Mouse (Mus musculus): Measurements from ENCODE around the gene 1700015G11Rik.

1700015G11Rik gene

DNA sequence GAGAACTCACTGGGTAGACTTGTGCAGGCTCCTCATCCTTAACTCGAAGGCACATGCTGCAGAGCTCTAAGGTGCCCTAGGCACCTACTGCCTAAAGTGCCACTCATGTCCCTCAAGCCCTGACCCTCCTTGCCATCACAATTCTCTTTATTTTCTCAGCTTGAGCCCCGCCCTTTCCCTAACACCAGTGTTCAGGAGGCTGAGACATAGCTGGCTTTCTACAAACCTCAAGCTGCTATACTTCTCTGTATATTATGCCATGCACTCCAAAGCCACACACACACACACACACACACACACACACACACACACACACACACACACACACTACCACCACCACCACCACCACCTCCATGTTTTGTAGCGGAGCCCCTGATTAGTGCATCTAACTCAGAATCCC is at the start of gene 1700015G11Rik:
Gene 1700015G11Rik (minus strand): TSS at position 101 of the 400 bp plus-strand sequence.
- DNase-seq = no peak

GRCm38 (mm10) chr7:52056954-52057353 is 41.4 kb upstream of the 1700015G11Rik start:
- DNase-seq = no peak

DNA sequence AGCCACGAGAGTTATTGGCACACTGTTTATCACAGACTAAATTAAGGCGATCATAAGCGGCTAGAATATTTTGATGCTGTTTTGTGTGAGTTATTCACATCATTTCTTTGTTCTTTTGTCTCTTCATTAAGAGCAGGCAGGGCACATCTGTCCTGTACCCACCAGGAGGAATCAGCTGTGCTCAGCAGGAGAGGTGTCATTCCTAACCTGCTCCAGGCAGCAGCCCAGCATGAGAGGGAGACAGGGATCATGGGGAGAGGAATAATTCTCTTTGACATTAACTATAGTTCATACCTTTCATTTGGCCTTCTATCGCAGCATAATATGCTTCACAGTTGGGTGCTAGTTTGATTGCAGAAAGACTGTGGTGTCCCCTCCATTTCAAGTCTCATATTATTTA is 40.7 kb upstream of the 1700015G11Rik start:
- DNase-seq = no peak

DNA sequence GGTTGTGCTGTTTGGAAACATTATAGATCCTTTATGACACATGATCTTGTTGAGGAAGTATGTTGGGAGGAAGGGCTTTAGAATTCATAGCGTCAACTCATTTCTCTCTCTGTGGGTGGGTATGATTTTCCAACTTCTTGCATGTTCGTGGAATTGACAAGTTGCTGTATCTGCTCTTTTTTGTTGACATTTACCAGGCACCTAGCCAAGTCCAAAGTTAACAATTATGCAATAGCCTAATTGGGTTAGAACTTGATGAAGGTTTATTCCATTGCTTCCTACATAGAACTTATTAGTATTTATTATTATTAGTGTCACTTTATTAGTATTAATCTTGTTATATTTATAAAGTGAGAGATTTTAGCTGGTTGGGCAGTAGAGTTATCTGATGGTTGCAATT is 40.3 kb upstream of the 1700015G11Rik start:
- peak; percentile 31 to 52 for DNase-seq

GRCm38 (mm10) chr7:52037600-52038582 is 22.4 kb upstream of the 1700015G11Rik start:
- DNase-seq = peak; percentile 15 to 58

DNA sequence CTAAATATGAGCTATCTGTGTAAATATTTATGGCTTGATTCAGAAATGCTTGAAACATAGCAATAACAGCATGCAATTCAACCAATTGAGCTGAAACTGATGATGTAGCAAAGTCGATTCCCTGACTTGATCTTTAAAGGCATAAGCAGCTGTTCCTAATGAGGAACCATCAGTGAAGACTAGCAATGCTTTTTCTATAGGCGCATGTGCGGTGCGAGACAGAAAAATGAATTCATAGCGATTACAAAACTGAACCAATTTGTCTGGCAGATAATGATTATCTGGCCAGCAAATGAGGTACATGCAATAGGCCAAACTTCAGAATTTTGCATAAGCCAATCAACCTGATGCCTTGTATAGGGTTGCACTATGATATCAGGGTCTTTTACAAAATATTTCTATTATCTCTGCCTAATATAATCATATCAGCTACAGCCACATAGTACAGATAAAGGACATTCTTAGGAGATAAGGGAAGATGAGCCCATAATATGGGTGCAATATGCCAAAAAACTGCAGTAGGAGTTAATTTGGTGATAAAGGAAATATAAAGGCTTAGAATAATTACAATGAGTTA is 8.6 kb upstream of the 1700015G11Rik start:
- no peak for DNase-seq

DNA sequence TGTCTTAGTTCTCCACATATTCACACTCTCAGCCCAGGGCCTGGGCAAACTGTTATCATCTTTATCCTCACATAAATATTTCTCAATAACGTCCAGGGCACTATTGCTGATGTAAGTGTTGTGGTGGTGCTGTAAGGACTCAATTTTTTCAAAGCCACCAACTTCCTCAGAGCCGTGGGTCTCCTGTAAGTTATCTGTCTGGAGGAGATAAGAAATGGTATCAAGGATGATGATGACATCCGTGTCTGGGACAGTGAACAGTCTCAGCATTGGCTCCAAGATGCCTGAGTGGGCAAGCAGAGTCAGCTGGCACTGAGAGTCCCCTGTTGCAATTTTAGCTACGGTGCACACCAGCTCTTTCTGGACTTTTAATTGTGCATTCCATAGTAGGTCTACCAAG is 6.5 kb upstream of the 1700015G11Rik start:
- no peak for DNase-seq

DNA sequence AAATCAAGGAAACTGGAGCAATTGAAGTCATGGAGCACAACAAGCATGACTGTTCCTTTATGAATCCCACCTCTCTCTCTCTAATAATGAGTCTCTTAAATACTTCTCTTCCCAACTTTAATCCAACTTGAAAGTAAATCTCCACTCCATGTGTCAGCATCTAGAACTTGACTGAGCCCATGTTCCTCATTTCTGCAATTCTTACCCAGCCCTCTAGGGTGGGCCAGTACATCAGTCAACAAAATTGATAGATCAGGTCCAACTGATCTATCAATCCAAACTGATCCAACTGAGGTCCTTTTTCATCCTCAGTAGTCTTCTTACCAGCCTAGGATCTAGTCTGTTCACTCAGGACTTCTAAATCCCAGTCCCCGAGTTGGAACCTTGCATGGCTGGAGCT is 348 bp downstream of the 1700015G11Rik start:
- DNase-seq = no peak

GRCm38 (mm10) chr7:52013457-52013856 is 2.1 kb downstream of the 1700015G11Rik start:
- DNase-seq = no peak

- no peak for DNase-seq
These were observed 8.4 kb downstream of the 1700015G11Rik start for GRCm38 (mm10) chr7:52007138-52007537.

GRCm38 (mm10) chr7:52006296-52006630 is 9.3 kb downstream of the 1700015G11Rik start:
- DNase-seq = no peak

DNA sequence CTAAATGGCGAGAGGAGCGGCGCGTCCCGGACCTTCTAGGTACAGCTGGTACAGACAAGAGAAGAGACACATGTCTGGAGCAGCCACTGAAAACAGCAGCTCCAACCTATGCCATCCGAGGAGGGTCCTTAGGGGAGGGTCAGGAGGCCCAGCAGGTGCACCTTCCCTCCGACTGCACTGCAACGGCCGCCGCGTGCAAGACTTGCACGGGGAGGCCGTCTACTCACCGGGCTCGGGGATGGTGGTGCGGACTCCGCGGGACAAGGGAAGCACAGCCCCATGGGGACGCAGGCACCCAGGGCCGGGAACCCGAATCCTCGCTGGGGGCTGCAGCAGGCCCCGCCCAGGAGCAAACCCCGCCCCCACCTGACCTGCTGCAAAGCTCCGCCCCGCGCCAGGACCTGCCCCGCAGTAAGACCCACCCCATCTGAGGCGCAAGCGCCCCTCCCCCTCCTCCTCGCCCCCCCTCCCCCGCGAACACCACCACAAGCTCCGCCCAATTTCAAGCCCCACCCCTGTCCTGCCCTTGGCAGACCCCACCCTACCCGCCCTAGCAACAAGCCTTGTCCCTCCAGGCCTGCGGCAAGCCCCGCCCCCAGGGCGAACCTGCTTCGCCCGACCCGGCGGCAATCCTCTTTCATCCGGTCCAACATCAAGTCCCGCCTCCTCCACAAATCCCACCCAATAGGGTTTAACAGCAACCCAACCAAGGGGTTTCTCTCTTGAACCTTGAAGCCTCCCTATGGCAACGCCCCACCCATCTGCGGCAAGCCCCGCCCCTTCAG is 9.8 kb downstream of the 1700015G11Rik start, which contains the start of gene Svip:
Gene Svip (minus strand): TSS at position 508 of the 785 bp plus-strand sequence.
- DNase-seq = peak; percentile 97 to 98

DNA sequence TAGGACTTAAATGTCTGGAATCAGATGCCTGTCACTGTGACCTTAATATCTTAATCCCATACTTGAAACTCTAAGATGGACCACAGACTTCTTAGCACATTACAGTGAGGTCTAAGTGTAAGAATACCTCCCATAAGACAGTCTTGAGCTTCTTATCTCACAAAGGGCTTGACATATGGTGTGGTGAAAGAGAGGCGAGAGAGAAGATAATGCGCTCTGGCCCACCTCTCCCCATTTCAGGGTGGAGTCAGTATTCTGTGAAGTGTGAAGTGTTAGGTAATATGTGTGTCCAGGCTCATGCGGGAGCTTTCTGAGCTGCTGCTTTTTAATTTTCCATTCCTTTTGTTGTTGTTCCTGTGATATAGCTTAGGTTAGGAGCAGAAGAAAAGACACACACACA is 24.5 kb downstream of the 1700015G11Rik start:
- DNase-seq = no peak

GRCm38 (mm10) chr7:51986909-51987308 is 28.6 kb downstream of the 1700015G11Rik start:
- DNase-seq = no peak

DNA sequence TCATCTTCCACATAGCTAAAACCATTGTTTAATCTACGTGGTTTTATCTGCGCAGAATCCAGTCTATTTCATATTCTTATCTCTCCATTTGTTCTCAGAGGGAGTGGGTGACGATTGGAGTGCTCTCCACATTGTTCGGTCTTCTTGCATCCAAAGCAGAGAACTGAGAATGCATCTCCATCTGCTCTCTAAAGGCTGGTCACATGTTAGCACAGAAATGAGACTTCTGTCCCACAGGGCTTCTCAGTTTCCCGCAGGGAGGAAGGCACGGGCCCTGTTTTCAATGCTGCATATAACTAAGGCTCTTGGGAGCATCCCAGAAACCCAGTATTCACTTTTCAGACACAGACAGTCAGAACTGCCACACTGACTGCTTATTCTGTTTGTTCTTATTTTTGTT is 29.8 kb downstream of the 1700015G11Rik start:
- DNase-seq = no peak

DNA sequence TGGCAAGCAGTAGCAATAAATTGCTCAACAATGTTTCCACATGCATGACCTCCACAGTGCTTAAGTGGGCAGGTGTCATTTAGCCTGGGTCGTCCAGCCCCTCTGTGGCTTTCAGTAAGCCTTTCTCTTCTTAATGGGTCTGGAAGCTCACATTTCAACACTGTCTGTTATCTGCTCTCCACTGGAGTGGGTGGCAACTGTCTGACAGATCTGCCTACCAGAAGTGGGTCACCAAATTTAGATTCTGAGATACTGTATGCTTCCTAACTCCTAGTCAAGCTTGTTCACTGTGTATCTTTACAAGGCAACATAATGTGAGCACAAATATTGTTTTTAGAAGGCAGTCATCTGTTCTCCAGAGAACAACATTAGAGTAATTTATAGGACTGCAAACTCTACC is 33.2 kb downstream of the 1700015G11Rik start:
- no peak for DNase-seq

- peak in 1 of 2 experiments; percentile 22 for DNase-seq
These were observed 36.3 kb downstream of the 1700015G11Rik start for GRCm38 (mm10) chr7:51979271-51979670.

GRCm38 (mm10) chr7:51975181-51975580 is 40.3 kb downstream of the 1700015G11Rik start:
- DNase-seq = no peak

DNA sequence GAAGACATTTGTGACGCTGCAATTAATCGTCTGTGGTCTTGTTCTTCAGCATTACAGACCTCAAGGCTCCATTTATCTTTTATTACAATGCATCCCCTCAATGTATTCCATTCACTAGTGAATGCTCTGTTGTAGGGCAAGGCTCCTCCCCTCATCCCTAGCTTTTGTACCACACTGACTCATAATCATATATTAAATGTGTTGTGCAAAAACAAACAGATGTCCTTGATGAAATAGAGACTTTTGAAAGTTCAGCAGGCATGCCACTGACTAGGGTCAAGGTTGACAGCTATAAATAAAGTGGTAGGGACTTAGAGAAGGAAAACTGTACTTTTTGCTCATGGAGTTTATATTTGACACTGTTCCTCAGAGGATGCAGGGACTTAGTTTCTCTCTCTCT is 42.0 kb downstream of the 1700015G11Rik start:
- DNase-seq = no peak

DNA sequence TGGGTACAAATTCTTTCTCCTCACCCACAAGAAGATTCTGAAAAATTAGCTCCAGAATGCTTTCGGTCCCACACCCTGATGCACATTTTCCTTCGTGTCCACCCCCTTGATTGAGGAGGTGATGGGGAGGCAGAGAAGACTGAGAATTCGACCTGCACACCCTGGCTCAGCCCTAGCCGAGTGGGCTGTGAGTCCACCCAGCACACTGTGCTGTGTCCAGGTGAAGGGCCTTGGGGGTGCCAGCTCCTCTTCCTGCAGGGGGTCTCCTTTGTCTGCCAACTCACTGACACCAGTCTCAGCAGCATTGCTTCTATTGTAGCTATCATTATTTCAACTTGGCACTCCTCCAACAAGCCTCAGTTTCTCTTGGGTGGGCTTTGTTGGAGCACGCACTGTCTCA is 42.4 kb downstream of the 1700015G11Rik start:
- no peak for DNase-seq

DNA sequence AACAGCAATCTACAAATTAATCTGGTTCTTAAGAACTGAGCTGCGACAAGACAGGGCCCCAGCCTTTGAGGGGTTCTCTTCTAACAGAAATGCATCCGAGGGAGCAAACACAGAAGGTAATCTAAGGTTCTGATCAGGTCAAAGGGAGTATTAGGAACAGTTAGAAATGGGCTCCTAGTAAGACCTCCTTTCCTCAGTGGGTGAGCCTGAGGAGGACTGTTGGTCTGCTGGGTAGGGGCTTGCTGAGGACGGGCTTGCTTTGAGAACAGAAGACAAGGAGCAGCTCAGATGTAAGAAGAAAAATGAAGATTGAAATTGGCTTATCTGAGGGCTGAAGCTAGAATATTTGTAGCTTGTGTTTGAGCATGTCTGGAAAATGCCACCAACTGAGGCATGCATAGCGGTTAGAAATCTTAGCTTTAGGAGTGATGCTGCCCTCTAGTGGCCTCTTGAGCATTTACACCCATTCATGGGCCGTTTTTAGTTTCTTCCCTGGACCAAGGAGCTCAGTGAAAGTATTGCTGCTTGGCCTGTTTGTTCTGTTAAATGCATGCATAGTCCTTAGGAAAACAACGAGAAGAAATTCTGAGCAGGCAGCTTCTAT is 43.2 kb downstream of the 1700015G11Rik start:
- peak; percentile 29 to 55 for DNase-seq

- DNase-seq = no peak
These were observed 46.1 kb downstream of the 1700015G11Rik start for GRCm38 (mm10) chr7:51969379-51969778.

DNA sequence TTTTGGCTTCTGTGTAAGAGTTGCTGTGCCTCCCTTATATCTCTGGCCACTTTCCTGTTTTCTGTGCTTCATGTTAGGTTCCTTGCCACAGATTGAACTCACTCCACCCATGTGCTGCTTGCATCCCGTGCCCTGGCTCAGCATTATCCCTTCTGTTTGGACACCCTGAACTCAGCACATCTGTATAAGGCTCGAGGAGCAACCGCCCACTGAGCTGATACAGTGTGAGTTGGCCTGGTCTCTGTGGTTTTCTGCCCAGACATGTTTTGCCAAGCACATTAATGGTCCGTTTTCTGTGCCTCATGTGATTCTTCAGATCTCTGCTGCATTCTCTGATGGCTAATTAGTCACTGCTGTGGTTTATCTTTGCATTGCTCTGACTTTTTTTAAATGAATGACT is 47.9 kb downstream of the 1700015G11Rik start:
- DNase-seq = no peak

All from kidney, postnatal 36 days (tissue).